Mouse (Mus musculus): ENCODE data around the gene Crmp1.

Crmp1 gene

DNA sequence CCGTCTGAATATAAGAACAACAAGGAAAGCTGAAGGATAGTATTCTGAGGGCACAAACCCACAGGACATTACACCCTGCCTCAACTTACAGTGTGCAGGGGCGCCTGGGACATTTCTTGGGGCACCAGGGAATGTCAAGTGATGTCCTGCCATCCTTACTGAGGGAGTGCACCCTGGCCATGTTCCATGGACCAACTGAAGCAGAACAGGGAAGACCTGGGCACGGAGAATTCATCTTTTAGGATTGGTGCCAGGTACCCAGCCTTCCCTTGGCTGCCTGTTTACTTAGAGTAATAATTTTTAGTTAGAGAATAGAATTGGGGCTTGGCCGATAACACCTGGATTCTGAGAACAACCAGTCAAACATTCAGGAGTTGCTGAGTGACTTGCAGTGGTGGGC is 90.3 kb downstream of the Crmp1 start:
- ChIA-PET POLR2A (no interaction called here), CTCF (no interaction called here)

DNA sequence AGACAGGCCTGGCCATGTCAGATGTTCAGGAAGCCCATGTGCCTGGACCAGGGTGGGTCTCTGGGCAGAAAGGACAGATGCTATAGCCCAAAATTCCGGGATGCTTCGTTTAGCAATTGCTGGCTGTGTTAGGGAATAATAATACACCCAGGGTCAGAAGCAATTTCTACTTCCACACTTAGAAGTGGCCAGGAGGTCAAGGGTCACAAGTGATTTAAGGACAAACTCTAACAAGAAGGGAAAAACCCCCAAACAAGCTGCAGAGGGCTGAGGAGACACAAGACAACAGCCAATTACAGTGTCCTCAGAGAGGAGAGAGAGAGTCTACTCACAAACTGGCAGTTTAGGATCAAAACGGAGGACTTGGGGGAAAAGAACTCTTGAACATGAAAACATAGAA is 93.3 kb downstream of the Crmp1 start:
- POLR2A ChIA-PET: interaction anchor here in 1 of 4 experiments (0.7 kb wide), 1 partner anchor 50 kb away, joined by 3 read pairs; no protein-coding TSS in a partner anchor
- CTCF ChIA-PET: no interaction called here

DNA sequence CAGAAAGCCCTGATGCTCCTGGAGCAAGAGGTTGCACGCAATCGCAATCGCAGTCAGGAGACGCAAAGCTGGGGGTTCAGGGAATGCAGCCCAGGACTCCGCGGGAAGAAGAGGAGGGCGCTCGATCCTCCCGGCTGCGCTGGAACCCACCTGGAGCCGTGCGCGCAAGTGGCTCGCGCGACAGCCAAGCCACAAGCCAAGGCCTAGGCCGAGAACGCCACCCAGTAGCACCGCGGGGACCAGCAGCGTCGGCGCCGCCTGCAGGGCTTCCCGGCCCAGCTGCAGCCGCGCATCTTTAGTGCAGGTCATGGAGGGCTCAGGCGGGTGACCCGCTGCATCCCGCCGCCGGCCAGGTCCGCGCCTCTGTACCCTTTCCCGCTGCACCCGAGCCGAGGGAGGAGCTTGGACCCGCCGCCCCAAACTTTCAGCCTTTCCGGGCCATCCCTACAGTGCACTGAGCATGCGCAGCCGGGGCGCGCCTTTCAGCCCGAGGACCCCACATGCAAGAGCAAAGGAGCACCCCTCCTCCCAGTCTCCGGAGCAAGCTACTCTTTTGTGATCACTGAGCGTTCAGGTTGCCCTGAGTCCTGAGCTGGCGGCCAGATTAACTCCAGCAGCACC is 94.9 kb downstream of the Crmp1 start, which contains the start of gene Evc:
Gene Evc (minus strand): TSS at position 410 of the 621 bp plus-strand sequence.
- ChIA-PET CTCF (interaction anchor here in 2 of 4 experiments (0.6 to 1.3 kb wide), 5 partner anchors 17 to 506 kb away, joined by 3 to 6 read pairs (median 4); partner anchors contain the start of genes Man2b2 (in 1 of the 2) and Stk32b (in 1 of the 2)), POLR2A (interaction anchor here in 3 of 4 experiments (0.8 to 2.0 kb wide), 7 partner anchors 9 to 42 kb away, joined by 3 to 5 read pairs (median 3); no protein-coding TSS in a partner anchor)

DNA sequence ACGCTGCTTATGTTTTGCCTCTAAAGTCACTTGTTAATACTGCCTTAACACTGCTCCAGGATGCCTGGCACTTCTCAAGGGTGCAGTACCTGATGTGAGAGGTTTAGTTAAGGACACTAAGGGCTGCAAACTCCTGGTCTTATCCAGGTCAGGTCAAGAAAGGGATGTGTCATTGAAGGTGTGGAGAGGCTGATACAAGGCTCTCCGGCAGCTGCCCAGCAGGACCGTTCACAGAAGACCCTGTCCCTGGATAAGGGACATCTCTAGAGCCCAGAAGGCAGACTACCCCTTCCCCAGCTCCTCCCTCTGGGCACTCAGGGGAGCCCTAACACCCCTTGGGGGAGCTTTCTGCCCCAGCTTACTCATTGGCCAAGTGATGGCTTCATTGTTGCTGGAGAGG is 96.0 kb downstream of the Crmp1 start:
- CTCF ChIA-PET: interaction anchor here in 3 of 4 experiments (0.5 to 2.1 kb wide), 9 partner anchors 10 to 1138 kb away, joined by 3 to 6 read pairs (median 3); no protein-coding TSS in a partner anchor
- POLR2A ChIA-PET: interaction anchor here (0.7 to 1.5 kb wide), 7 partner anchors 8 to 540 kb away, joined by 3 read pairs; no protein-coding TSS in a partner anchor

DNA sequence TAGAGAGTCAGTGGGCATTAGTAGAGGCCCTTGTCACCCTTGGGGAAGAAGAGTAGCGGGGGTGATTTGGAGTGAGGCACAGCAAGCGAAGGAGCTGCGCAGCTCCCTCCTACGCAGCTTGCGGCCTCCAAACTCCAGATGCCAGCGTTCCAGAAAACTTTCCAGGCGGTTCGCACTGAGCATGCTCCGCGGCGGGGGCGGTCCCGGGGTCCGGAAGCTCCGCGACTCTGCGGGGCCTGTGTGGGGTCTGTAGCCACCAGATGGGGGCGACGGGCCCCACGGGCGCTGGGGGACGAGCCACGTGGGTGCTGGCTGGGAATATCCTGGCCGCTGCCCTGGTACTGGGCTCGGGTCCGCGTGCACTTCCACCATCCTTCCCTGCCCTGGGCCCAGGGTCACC is 96.5 kb downstream of the Crmp1 start, which contains the start of gene Evc2:
Gene Evc2 (plus strand): TSS at position 212 of the 400 bp plus-strand sequence.
- CTCF ChIA-PET: interaction anchor here in 3 of 4 experiments (0.6 to 2.1 kb wide), 7 partner anchors 11 to 409 kb away, joined by 3 to 6 read pairs (median 3); no protein-coding TSS in a partner anchor
- POLR2A ChIA-PET: interaction anchor here in 2 of 4 experiments (0.5 to 1.1 kb wide), 4 partner anchors 92 to 561 kb away, joined by 3 read pairs; no protein-coding TSS in a partner anchor
